Mouse (Mus musculus): ENCODE results near the gene Rnase2b. TPM values are rescaled to one million over a fixed set of nuclear protein-coding genes. Genes with fewer than 3 reads are reported as not detected.
A peak's percentile ranks its signal among the peaks of the same experiment; 100 is the strongest.
"Not testable (repeated sequence)": the region's sequence is repeated elsewhere in the genome, so short reads cannot be mapped to it uniquely, and the experiment has no call there.

Rnase2b gene
- polyA plus RNA-seq, 1 experiment from 2014 or later, result not detected

GRCm38 (mm10) chr14:51165435-51165834 is 3.4 kb downstream of the Rnase2b start:
- Histone ChIP-seq H3K4me2 (ENCODE audit: low read length) (no peak overlapping the region), H3K27ac (ENCODE audit: low read length) (no peak overlapping the region), H3K9me3 (ENCODE audit: control insufficient read depth, low read length) (no peaks in the 10 kb centered on the region; the same call in 1 of the 2 replicates), H3K4me1 (replicated peaks; ENCODE audit: control insufficient read depth, insufficient read depth, low read length) (no peaks in the 10 kb centered on the region), H3K27me3 (replicated peaks; ENCODE audit: control insufficient read depth, insufficient read depth, low read length) (no peaks in the 10 kb centered on the region), H3K4me3 (replicated peaks; ENCODE audit: low read length) (no peak overlapping the region), H3K9ac (replicated peaks; ENCODE audit: low read depth, low read length) (no peak overlapping the region), H3K36me3 (ENCODE audit: control insufficient read depth, insufficient read depth) (no peaks in the 10 kb centered on the region)
- no peak for ATAC-seq
- 95% methylated on average over 1 of the region's 1 CpGs for WGBS

DNA sequence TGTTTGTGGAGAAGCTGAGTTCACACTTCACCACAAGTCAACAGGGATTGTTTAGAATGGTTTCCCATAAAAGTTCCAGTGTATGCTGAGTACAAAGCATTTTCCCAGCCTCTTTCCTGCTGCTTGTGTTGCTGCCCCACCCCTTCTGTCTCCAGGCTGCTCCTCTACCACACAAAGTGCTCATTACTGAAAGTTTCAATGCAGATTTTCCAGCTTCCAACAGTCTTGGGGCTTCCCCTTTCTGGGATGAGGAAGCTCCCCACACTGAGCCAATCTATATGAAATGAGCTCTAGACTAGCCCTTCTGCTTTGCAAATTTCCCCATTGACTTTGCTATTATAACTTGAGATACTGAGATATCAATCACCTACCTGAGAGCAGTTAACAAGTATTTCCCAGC is 4.0 kb downstream of the Rnase2b start:
- H3K9ac ChIP-seq (replicated peaks; ENCODE audit: low read depth, low read length), result no peak overlapping the region
- no peaks in the 10 kb centered on the region; the same call in 1 of the 2 replicates for H3K9me3 ChIP-seq (ENCODE audit: control insufficient read depth, low read length)
- no peaks in the 10 kb centered on the region for H3K27me3 ChIP-seq (replicated peaks; ENCODE audit: control insufficient read depth, insufficient read depth, low read length)
- no peak overlapping the region for H3K27ac ChIP-seq (ENCODE audit: low read length)
- no peak overlapping the region for H3K4me3 ChIP-seq (replicated peaks; ENCODE audit: low read length)
- H3K4me1 ChIP-seq (replicated peaks; ENCODE audit: control insufficient read depth, insufficient read depth, low read length), result no peaks in the 10 kb centered on the region
- no peak overlapping the region for H3K4me2 ChIP-seq (ENCODE audit: low read length)
- H3K36me3 ChIP-seq (ENCODE audit: control insufficient read depth, insufficient read depth), result no peaks in the 10 kb centered on the region
- ATAC-seq, result no peak

DNA sequence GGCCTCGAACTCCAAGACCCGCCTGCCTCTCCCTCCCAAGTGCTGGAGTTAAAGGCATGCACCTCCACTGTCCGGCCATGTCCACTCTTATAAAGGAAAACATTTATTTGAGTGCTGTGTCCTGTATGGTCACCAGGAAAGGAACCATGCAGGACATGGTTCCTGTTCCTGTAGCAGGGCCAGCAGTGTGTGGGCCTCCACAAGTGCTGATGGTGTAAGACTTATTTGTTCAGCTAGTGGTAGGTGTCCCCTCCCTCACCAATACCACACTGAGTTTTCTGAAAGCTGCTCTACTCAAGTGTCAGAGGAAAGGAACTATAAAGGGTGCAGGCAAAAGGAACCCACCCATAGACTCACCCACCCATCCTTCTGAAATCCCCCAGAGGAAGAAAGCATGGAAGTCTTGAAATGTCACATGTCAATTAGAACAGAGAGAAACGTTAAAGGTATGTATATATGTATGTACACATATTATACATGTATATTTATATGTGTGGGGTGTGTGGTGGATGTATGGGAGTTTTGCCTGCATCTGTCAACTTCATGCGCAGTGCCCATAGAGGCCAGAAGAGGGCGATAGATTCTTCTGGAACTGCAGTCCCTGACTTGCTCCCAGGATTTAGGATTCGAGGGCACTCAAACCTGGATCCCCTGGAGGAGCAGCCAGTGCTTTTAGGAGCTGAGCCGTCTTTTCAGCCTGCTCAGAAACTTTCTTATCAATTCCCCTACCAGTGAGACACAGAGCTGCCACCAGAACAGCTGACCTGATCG is 10.2 kb downstream of the Rnase2b start:
- H3K4me3 ChIP-seq (replicated peaks; ENCODE audit: low read length); H3K4me2 ChIP-seq (ENCODE audit: low read length); H3K9ac ChIP-seq (replicated peaks; ENCODE audit: low read depth, low read length); H3K4me1 ChIP-seq (replicated peaks; ENCODE audit: control insufficient read depth, insufficient read depth, low read length); H3K36me3 ChIP-seq (ENCODE audit: control insufficient read depth, insufficient read depth); H3K9me3 ChIP-seq (ENCODE audit: control insufficient read depth, low read length); H3K27me3 ChIP-seq (replicated peaks; ENCODE audit: control insufficient read depth, insufficient read depth, low read length); H3K27ac ChIP-seq (ENCODE audit: low read length): not testable (repeated sequence)
- ATAC-seq, result 0 out of 2 replicates have a peak, but pooled peaks have one; percentile 36
- WGBS, result 36% methylated on average over 9 of the region's 9 CpGs

DNA sequence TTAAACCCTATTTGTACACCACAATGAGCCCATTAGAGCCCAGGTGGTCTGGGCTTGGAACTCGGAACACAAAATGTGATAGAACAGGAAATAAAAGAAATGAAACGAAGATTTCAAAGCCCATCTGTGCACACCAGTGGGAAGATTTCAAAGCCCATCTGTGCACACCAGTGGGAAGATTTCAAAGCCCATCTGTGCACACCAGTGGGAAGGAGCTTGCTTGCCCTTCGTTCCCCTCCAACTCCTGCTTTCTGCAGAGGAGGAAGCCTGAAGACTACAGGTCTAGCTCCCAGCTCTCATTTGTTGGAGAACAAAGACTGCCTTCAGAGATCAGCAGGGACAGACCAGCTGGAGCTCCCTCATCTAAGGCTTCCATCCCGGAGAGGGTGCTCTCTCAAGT is 10.9 kb downstream of the Rnase2b start:
- WGBS, result 19% methylated on average over 4 of the region's 4 CpGs
- not testable (repeated sequence) for H3K27ac ChIP-seq (ENCODE audit: low read length); H3K4me1 ChIP-seq (replicated peaks; ENCODE audit: control insufficient read depth, insufficient read depth, low read length); H3K4me2 ChIP-seq (ENCODE audit: low read length); H3K9ac ChIP-seq (replicated peaks; ENCODE audit: low read depth, low read length); H3K27me3 ChIP-seq (replicated peaks; ENCODE audit: control insufficient read depth, insufficient read depth, low read length); H3K4me3 ChIP-seq (replicated peaks; ENCODE audit: low read length); H3K9me3 ChIP-seq (ENCODE audit: control insufficient read depth, low read length); H3K36me3 ChIP-seq (ENCODE audit: control insufficient read depth, insufficient read depth)
- 0 out of 2 replicates have a peak, but pooled peaks have one; percentile 23 for ATAC-seq

DNA sequence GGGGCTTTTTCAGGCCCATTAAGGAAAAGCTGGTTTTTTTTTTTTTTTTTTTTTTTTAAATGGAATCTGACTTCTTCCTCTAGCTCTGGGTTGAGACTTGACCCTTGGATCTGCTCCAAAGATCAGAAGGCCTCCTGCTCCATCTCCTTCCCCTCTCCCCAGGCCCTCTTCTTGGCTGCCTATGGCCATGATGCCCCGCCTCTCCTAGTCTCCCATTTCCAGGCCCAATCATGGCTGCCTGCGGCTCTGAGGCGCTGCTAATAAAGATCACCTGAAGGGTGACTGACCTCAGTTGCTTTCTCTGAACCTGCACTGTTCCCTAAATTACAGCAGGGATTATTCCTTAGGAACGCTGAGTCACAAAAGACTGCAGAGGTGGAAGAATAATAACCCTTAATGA is 11.8 kb downstream of the Rnase2b start:
- Histone ChIP-seq H3K36me3 (ENCODE audit: control insufficient read depth, insufficient read depth) (no peaks in the 10 kb centered on the region), H3K9me3 (ENCODE audit: control insufficient read depth, low read length) (no peaks in the 10 kb centered on the region), H3K27ac (ENCODE audit: low read length) (no peak overlapping the region), H3K4me1 (replicated peaks; ENCODE audit: control insufficient read depth, insufficient read depth, low read length) (no peaks in the 10 kb centered on the region), H3K4me3 (replicated peaks; ENCODE audit: low read length) (no peak overlapping the region), H3K27me3 (replicated peaks; ENCODE audit: control insufficient read depth, insufficient read depth, low read length) (no peaks in the 10 kb centered on the region), H3K4me2 (ENCODE audit: low read length) (no peak overlapping the region), H3K9ac (replicated peaks; ENCODE audit: low read depth, low read length) (no peak overlapping the region)
- ATAC-seq, result no peak
- 66% methylated on average over 4 of the region's 4 CpGs for WGBS

GRCm38 (mm10) chr14:51181051-51181450 is 19.0 kb downstream of the Rnase2b start:
- not testable (repeated sequence) for ATAC-seq; H3K36me3 ChIP-seq (ENCODE audit: control insufficient read depth, insufficient read depth); H3K4me3 ChIP-seq (replicated peaks; ENCODE audit: low read length); H3K9me3 ChIP-seq (ENCODE audit: control insufficient read depth, low read length); H3K27me3 ChIP-seq (replicated peaks; ENCODE audit: control insufficient read depth, insufficient read depth, low read length); H3K9ac ChIP-seq (replicated peaks; ENCODE audit: low read depth, low read length); H3K4me1 ChIP-seq (replicated peaks; ENCODE audit: control insufficient read depth, insufficient read depth, low read length); H3K4me2 ChIP-seq (ENCODE audit: low read length); H3K27ac ChIP-seq (ENCODE audit: low read length)
- WGBS, result 66% methylated on average over 2 of the region's 2 CpGs

GRCm38 (mm10) chr14:51195681-51196080 is 33.6 kb downstream of the Rnase2b start:
- no peak for ATAC-seq
- Histone ChIP-seq H3K9ac (replicated peaks; ENCODE audit: low read depth, low read length) (no peak overlapping the region), H3K27me3 (replicated peaks; ENCODE audit: control insufficient read depth, insufficient read depth, low read length) (no peaks in the 10 kb centered on the region), H3K4me2 (ENCODE audit: low read length) (no peak overlapping the region), H3K9me3 (ENCODE audit: control insufficient read depth, low read length) (no peaks in the 10 kb centered on the region), H3K4me3 (replicated peaks; ENCODE audit: low read length) (no peak overlapping the region), H3K36me3 (ENCODE audit: control insufficient read depth, insufficient read depth) (no peaks in the 10 kb centered on the region), H3K4me1 (replicated peaks; ENCODE audit: control insufficient read depth, insufficient read depth, low read length) (no peaks in the 10 kb centered on the region), H3K27ac (ENCODE audit: low read length) (no peak overlapping the region)
- 89% methylated on average over 4 of the region's 4 CpGs for WGBS

DNA sequence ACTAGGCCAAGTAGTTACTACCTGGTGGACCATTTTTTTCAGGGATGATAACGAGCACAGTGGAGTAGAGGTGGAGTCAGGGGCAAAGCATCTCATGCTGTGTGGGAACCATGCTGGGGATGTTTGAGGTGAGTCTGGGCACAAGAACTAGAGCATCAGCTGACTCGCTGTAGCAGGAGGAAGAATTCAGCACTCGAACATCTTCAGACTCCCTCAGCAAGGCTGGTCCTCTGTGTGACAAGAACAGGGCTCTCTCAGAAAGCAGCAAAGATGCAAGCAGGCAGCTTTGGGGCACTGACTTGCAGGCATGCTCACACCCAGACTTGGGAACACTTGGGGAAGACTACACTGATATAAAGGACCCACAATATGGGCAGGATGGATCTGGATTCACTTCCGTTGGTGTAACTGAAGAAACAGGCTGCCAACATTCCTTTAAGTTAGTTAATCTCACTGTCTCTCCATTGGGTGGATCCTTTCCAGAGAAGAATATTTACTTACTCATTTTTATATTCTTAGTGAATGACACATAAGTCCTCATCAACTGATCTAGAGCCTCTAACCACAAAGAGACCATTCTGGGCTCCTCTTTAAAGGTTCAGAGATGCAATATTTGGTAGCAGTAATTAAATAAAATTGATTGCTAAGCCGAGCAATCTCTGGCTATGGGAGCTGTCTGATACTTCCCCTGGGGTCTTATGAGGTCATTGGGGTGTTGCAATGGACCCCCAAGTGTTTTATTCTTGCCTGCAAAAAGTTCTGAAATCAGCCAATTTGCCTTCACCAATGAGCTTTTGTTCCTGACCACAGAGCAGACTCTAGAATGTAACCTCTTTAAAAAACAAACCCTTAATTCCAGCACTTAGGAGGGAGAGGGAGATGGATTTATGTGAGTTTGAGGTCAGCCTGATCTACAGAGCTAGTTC is 37.3 kb downstream of the Rnase2b start, which contains the start of gene Ang2:
Gene Ang2, minus strand, starts transcription at position 51 of the 926 bp plus-strand sequence.
- no peak within 1 kb of the TSS for H3K27ac ChIP-seq (ENCODE audit: low read length)
- H3K4me3 ChIP-seq (replicated peaks; ENCODE audit: low read length), result no peak within 1 kb of the TSS
- no peaks in the 10 kb centered on the region for H3K9me3 ChIP-seq (ENCODE audit: control insufficient read depth, low read length)
- H3K27me3 ChIP-seq (replicated peaks; ENCODE audit: control insufficient read depth, insufficient read depth, low read length), result no peaks in the 10 kb centered on the region
- no peaks in the 10 kb centered on the region for H3K36me3 ChIP-seq (ENCODE audit: control insufficient read depth, insufficient read depth)
- ATAC-seq, result no peak
- no peak within 1 kb of the TSS for H3K4me2 ChIP-seq (ENCODE audit: low read length)
- H3K9ac ChIP-seq (replicated peaks; ENCODE audit: low read depth, low read length), result no peak within 1 kb of the TSS
- 73% methylated on average over 5 of the region's 5 CpGs for WGBS
- no peaks in the 10 kb centered on the region for H3K4me1 ChIP-seq (replicated peaks; ENCODE audit: control insufficient read depth, insufficient read depth, low read length)

DNA sequence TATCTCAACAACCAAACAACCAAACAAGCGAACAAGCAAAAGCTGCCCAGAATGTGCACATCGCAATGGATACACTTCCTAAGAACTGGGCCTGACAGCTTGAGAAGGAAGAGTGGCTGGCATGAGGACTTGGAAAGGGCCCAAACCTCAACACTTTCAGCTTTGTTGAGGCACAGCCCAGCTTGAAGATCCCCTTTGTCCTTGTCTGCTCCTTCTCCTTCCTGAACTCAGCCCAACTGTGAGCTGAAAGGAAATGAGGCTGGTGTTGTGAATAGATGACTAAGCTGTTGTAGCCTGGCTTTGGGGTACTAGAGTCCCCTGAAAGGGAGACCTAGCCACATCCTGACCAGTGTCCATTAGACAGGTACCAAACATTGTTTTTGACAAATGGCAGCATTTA is 38.0 kb downstream of the Rnase2b start:
- Histone ChIP-seq H3K9me3 (ENCODE audit: control insufficient read depth, low read length) (no peaks in the 10 kb centered on the region), H3K27me3 (replicated peaks; ENCODE audit: control insufficient read depth, insufficient read depth, low read length) (no peaks in the 10 kb centered on the region), H3K4me2 (ENCODE audit: low read length) (no peak overlapping the region), H3K4me3 (replicated peaks; ENCODE audit: low read length) (no peak overlapping the region), H3K27ac (ENCODE audit: low read length) (no peak overlapping the region), H3K36me3 (ENCODE audit: control insufficient read depth, insufficient read depth) (no peaks in the 10 kb centered on the region), H3K4me1 (replicated peaks; ENCODE audit: control insufficient read depth, insufficient read depth, low read length) (no peaks in the 10 kb centered on the region), H3K9ac (replicated peaks; ENCODE audit: low read depth, low read length) (no peak overlapping the region)
- 78% methylated on average over 2 of the region's 2 CpGs for WGBS
- no peak for ATAC-seq

All from forebrain, embryonic 16.5 days (tissue).